Mouse (Mus musculus) kidney, adult 10 weeks (tissue): ENCODE results near the gene Pth2. TPM values are rescaled to one million over a fixed set of nuclear protein-coding genes. Genes with fewer than 3 reads are reported as not detected.

Experiments
- polyA plus RNA-seq: library from polyadenylated mRNA; stranded (reverse); fragments of 350-450 nt; fragmentation: Illumina TruSeq; extraction: RNeasy Lipid Tissue Mini Kit (QIAGEN cat#74804); gene quantifications from one replicate; pipeline ENCODE4 v1.2.3, GENCODE M21; 2014; ENCODE audit warnings: low read depth, low replicate concordance

The Pth2 gene
- not detected for polyA plus RNA-seq

GRCm38 (mm10) chr7:45180896-45181477, at the start of gene Pth2:
Gene Pth2 (plus strand): TSS chr7:45180995.

GRCm38 (mm10) chr7:45135993-45136567, 44.7 kb upstream of the Pth2 start, which contains the start of the genes Gm45713 and Flt3l:
Gene Gm45713 (minus strand): TSS chr7:45136231.
Gene Flt3l (minus strand): TSS chr7:45136432.

GRCm38 (mm10) chr7:45154096-45154992, 26.5 kb upstream of the Pth2 start, which contains the start of the genes Pih1d1 and Aldh16a1:
Gene Pih1d1 (plus strand): TSS chr7:45154303.
Gene Aldh16a1 (minus strand): TSS chr7:45154584.

GRCm38 (mm10) chr7:45163735-45164490, 16.9 kb upstream of the Pth2 start, which contains the start of gene Slc17a7:
Gene Slc17a7 (plus strand): TSS chr7:45163949.

GRCm38 (mm10) chr7:45179469-45179868, 1.3 kb upstream of the Pth2 start, which contains the start of gene Gfy:
Gene Gfy (minus strand): TSS chr7:45179569.

DNA sequence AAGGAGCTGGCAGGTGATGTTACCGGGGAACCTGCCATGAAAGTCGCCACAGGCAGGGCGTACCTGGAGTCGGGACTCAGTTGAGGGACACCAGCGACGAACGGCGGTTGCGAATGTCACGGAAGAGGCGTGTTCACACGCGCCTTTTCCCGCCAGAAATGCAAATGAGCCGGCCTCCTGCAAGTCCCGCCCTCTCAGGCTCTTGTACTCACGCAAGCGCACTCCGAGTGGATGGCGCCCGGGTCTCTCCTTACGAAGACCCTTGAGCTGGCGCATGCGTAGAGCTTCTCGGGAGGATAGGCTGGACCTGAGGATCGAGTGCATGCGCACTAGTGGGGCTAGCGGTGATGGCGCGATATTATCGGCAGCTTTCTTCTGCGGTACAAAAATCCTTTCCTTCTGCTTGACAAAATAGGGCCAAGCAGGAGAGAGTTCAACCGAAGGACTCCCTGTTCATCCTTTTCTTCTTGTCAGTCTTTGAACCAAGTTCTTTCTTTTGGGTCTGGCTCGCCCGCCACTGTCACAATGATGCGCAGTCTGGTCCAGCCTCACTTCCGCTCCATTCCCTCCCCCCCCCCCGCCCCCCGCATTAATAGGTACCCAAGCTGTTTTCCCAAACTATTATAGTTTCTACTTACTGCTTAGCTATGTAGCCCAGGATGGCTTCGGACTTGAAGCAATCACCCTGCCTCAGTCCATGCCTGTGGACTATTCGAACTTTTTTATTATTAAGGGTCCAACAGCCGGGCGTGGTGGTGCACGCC, 23.8 kb downstream of the Pth2 start, which contains the start of gene Ccdc155:
TSS of gene Ccdc155 (minus strand) at position 513 of the 764 bp plus-strand sequence.

GRCm38 (mm10) chr7:45211851-45212251, 31.1 kb downstream of the Pth2 start, which contains the start of gene Dkkl1:
Gene Dkkl1 (minus strand): TSS chr7:45212147.

GRCm38 (mm10) chr7:45215673-45216441, 35.1 kb downstream of the Pth2 start, which contains the start of gene Tead2:
Gene Tead2 (plus strand): TSS chr7:45215753.

Other genes with a start within 250 kb of the Pth2 start
- not detected for gene Tsks, start 237.8 kb upstream of the Pth2 start, polyA plus RNA-seq
- gene Cpt1c, start 206.1 kb upstream of the Pth2 start, polyA plus RNA-seq = not detected
- gene Prmt1, start 194.4 kb upstream of the Pth2 start, polyA plus RNA-seq = 5.7 TPM
- gene Irf3, start 183.3 kb upstream of the Pth2 start, polyA plus RNA-seq = 12.8 TPM
- gene Bcl2l12, start 182.3 kb upstream of the Pth2 start, polyA plus RNA-seq = not detected
- gene Scaf1, start 164.6 kb upstream of the Pth2 start, polyA plus RNA-seq = 2.1 TPM
- gene Rras, start 163.0 kb upstream of the Pth2 start, polyA plus RNA-seq = 2.3 TPM
- gene Prr12, start 128.1 kb upstream of the Pth2 start, polyA plus RNA-seq = 0.12 TPM
- 4.2 TPM for gene Nosip, start 118.6 kb upstream of the Pth2 start, polyA plus RNA-seq
- 1.7 TPM for gene Prrg2, start 118.3 kb upstream of the Pth2 start, polyA plus RNA-seq
- gene Rcn3, start 88.8 kb upstream of the Pth2 start, polyA plus RNA-seq = not detected
- 17.1 TPM for gene Fcgrt, start 77.1 kb upstream of the Pth2 start, polyA plus RNA-seq
- gene Rps11, start 56.6 kb upstream of the Pth2 start, polyA plus RNA-seq = 257 TPM
- 320 TPM for gene Rpl13a, start 52.2 kb upstream of the Pth2 start, polyA plus RNA-seq
- not detected for gene Gm45713, start 44.8 kb upstream of the Pth2 start, polyA plus RNA-seq
- 6.0 TPM for gene Flt3l, start 44.6 kb upstream of the Pth2 start, polyA plus RNA-seq
- gene Pih1d1, start 26.7 kb upstream of the Pth2 start, polyA plus RNA-seq = not detected
- 2.0 TPM for gene Aldh16a1, start 26.4 kb upstream of the Pth2 start, polyA plus RNA-seq
- not detected for gene Slc17a7, start 17.0 kb upstream of the Pth2 start, polyA plus RNA-seq
- not detected for gene Gfy, start 1.4 kb upstream of the Pth2 start, polyA plus RNA-seq
- gene Ccdc155, start 23.9 kb downstream of the Pth2 start, polyA plus RNA-seq = not detected
- not detected for gene Dkkl1, start 31.2 kb downstream of the Pth2 start, polyA plus RNA-seq
- gene Tead2, start 34.8 kb downstream of the Pth2 start, polyA plus RNA-seq = 0.44 TPM
- gene Cd37, start 58.1 kb downstream of the Pth2 start, polyA plus RNA-seq = not detected
- gene Slc6a16, start 60.1 kb downstream of the Pth2 start, polyA plus RNA-seq = not detected
- not detected for gene Slc6a21, start 96.5 kb downstream of the Pth2 start, polyA plus RNA-seq
- 0.24 TPM for gene Trpm4, start 152.8 kb downstream of the Pth2 start, polyA plus RNA-seq
- gene Hrc, start 154.3 kb downstream of the Pth2 start, polyA plus RNA-seq = not detected
- not detected for gene Ppfia3, start 186.0 kb downstream of the Pth2 start, polyA plus RNA-seq
- gene Lin7b, start 189.6 kb downstream of the Pth2 start, polyA plus RNA-seq = not detected
- gene Snrnp70, start 214.7 kb downstream of the Pth2 start, polyA plus RNA-seq = 40.0 TPM
- not detected for gene Kcna7, start 224.7 kb downstream of the Pth2 start, polyA plus RNA-seq
- 0.53 TPM for gene Ntf5, start 232.7 kb downstream of the Pth2 start, polyA plus RNA-seq
- gene Lhb, start 239.8 kb downstream of the Pth2 start, polyA plus RNA-seq = not detected